Mouse (Mus musculus) embryonic facial prominence, embryonic 12.5 days (tissue): Measurements from ENCODE around the gene Sept6. TPM values are rescaled to one million over a fixed set of nuclear protein-coding genes. Genes with fewer than 3 reads are reported as not detected.

Experiments
- polyA plus RNA-seq: library from polyadenylated mRNA; unstranded; fragments of >200 nt; fragmentation: Nextera tagmentation; extraction: Ambion mirVana; gene quantifications from 2 replicates; pipeline ENCODE4 v1.2.1, GENCODE M21; 2016

Gene Sept6
- polyA plus RNA-seq, 1 experiment from 2014 or later = 49.5 TPM

Other genes with a start within 250 kb of the Sept6 start
- gene Slc25a43, start 248.1 kb downstream of the Sept6 start, polyA plus RNA-seq = 1.5 and 2.1 TPM in 2 replicates
- 398 and 400 TPM in 2 replicates for gene Slc25a5, start 196.1 kb downstream of the Sept6 start, polyA plus RNA-seq
- 118 and 120 TPM in 2 replicates for gene Ube2a, start 117.9 kb downstream of the Sept6 start, polyA plus RNA-seq
- 36.4 and 37.7 TPM in 2 replicates for gene C330007P06Rik, start 117.7 kb downstream of the Sept6 start, polyA plus RNA-seq
- gene Nkrf, start 88.9 kb downstream of the Sept6 start, polyA plus RNA-seq = 1.9 and 2.2 TPM in 2 replicates
- not detected in 2 replicates for gene Sowahd, start 57.1 kb upstream of the Sept6 start, polyA plus RNA-seq
- gene Rpl39, start 93.6 kb upstream of the Sept6 start, polyA plus RNA-seq = 511 and 529 TPM in 2 replicates
- gene Upf3b, start 118.5 kb upstream of the Sept6 start, polyA plus RNA-seq = 19.4 and 22.2 TPM in 2 replicates
- gene Nkap, start 135.0 kb upstream of the Sept6 start, polyA plus RNA-seq = 16.1 and 17.1 TPM in 2 replicates
- gene Akap14, start 177.0 kb upstream of the Sept6 start, polyA plus RNA-seq = 0.09 TPM in 1 of 2 replicates, not detected in the other
- 390 and 436 TPM in 2 replicates for gene Ndufa1, start 199.4 kb upstream of the Sept6 start, polyA plus RNA-seq
- 14.6 and 15.1 TPM in 2 replicates for gene Rnf113a1, start 199.5 kb upstream of the Sept6 start, polyA plus RNA-seq
- gene Gm9, start 219.2 kb upstream of the Sept6 start, polyA plus RNA-seq = not detected in 2 replicates
- gene Rhox1, start 230.5 kb upstream of the Sept6 start, polyA plus RNA-seq = not detected in 2 replicates